Mouse (Mus musculus) brain, embryonic 18.5 days (tissue): ENCODE measurements around the gene Scai.
"Not testable (repeated sequence)": the region's sequence is repeated elsewhere in the genome, so short reads cannot be mapped to it uniquely, and the experiment has no call there.

Source experiments
- DNase-seq: peaks from one replicate; pipeline ENCODE4 v3.0.0-alpha.2; 2012; ENCODE audit warnings: low read depth, low spot score

Scai gene

GRCm38 (mm10) chr2:39140586-39141455 lies 49.7 kb downstream of the Scai start:
- DNase-seq = no peak

- peak; percentile 54 for DNase-seq
Measured at GRCm38 (mm10) chr2:39129526-39130326, 60.8 kb downstream of the Scai start.

DNA sequence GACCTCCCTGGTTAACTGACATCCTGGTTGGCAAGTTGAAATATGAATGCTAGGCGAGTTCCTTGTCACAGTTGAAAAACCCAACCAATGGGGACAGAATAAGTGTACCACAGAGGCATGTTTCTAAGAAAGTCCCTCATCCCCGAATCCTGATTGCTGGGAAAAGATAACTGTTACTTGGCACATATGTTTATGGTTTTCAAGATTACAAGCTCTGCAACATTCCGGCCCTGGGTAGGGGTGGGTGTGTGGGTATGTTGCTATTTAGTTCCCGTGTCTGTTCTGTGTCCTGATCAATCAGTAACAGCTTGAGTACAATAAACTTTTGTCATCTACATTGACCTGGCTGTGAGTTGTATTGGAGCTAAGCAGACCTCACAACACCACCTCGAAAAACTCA lies 66.4 kb downstream of the Scai start:
- no peak for DNase-seq

DNA sequence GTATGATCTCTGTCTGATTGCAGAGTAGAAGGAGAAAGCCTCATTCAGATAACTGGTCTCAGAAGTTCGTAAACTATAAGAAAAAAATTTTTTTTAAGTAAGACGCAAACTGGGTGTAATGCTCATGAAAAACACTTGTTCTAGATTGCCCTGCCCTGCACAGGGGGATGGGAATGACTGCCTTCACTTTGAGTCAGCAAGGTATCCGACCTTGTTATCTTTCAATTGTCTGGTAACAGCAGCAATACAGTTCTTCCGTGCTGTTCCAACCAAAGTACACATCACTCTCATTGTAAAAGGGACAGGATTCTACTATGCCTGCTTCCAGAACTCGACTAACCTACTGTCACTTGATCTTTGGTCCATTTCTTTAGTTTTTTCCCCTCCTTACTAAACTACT lies 69.4 kb downstream of the Scai start:
- DNase-seq = no peak

DNA sequence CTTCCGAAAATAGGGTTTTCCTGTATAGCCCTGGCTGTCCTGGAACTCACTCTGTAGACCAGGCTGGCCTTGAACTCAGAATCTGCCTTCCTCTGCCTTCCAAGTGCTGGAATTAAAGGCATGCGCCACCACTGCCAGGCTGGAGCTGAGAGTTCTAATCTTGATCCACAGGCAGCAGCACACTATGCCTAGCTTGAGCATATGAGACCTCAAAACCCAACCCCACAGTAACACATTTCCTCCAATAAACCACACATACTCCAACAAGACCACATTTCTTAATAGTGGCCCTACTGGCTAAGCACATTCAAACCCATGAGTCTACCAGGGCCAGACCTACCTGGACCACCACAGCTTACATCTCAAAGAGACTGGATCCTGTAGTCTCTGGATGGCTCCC lies 74.0 kb downstream of the Scai start:
- no peak for DNase-seq

- DNase-seq = no peak
Measured at GRCm38 (mm10) chr2:39114093-39114492, 76.4 kb downstream of the Scai start.

- DNase-seq = no peak
Measured at GRCm38 (mm10) chr2:39110514-39110913, 80.0 kb downstream of the Scai start.

DNA sequence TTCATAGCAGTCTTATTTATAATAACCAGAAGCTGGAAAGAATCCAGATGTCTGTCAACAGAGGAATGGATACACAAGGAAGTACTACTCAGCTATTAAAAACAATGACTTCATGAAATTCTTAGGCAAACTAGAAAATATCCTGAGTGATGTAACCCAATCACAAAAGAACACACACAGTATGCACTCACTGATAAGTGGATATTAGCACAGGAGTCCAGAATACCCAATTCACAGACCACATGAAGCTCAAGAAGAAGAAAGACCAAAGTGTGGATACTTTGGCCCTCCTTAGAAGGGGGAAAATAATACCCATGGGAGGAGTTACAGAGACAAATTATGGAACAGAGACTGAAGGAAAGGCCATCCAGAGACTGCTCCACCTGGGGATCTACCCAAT lies 80.8 kb downstream of the Scai start:
- DNase-seq = not testable (repeated sequence)

DNA sequence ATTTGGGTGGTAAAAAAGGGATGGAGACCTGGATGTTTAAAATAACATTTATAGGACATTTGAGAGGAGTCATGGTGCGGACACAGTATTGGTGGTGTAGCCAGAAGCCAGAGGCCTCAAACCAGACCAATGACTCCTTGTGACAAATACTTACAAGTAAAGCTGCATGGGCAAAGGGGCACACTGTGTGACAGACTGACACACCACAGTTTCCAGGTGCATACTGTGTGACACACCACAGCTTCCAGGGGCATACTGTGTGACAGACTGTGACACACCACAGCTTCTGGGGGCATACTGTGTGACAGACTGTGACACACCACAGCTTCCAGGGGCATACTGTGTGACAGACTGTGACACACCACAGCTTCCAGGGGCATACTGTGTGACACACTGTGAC lies 90.6 kb downstream of the Scai start:
- DNase-seq = not testable (repeated sequence)

DNA sequence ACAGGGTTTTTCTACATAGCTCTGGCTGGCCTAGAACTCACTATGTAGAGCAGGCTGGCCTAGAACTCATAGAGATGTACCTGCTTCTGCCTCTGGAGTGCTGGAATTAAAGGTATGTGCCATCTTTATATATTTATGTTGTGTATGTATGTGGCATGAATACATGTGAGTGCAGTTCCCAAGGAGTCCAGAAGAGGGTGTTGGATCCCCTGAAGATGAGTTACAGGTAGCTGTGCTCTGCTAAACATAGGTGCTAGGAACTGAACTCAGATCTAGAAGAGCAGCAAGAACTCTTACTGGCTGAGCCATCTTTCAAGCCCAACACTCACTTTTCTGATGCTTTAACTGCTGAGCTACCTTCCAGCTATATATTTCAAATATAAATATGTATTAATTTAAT lies 92.5 kb downstream of the Scai start:
- DNase-seq = no peak

- DNase-seq = no peak
Measured at GRCm38 (mm10) chr2:39091966-39092365, 98.6 kb downstream of the Scai start.

DNA sequence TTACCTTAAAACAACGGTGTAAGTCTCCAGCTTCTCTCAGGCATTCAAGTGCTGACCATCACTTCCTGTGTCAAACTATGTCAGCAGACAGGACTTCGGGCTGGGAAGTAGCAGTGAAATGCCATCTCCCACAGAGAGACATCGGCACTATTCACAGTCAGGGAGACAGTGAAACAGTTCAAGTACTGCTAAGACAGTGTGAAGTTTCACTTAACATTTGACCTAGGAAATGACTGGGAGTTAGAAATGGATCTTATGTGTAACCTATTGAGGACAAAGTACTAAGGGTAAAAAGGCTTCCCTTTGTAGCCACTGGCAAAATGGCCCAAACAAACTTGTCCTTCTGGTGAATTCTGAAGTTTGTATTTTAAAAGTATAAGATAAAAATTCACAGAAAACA lies 107.8 kb downstream of the Scai start:
- DNase-seq = no peak

DNA sequence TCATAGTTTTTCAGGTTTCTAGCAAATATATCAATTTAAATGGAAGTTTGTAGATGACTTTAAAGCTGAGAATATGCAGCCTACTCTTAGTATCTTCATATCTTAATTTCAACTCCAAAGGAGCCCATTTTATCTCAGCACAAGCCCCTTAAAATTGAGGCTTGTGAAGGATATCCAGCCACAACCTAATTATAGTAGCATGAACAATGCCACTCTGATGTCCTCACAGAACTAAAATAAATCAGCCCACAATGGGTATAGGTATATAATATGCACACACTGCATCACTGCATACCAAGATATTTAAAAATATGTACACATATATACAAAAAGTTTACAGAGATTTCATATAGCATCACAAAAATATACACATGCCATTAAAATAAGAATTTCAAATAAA lies 119.9 kb downstream of the Scai start:
- no peak for DNase-seq

- no peak for DNase-seq
Measured at GRCm38 (mm10) chr2:39069096-39069495, 121.4 kb downstream of the Scai start.

- DNase-seq = peak; percentile 77
Measured at GRCm38 (mm10) chr2:39065400-39065987, 125.0 kb downstream of the Scai start, which contains the start of gene Golga1. Gene Golga1 (minus strand): TSS chr2:39065541.

- DNase-seq = no peak
Measured at GRCm38 (mm10) chr2:39064687-39065399, 125.7 kb downstream of the Scai start.

GRCm38 (mm10) chr2:39048515-39048914 lies 142.0 kb downstream of the Scai start:
- no peak for DNase-seq

DNA sequence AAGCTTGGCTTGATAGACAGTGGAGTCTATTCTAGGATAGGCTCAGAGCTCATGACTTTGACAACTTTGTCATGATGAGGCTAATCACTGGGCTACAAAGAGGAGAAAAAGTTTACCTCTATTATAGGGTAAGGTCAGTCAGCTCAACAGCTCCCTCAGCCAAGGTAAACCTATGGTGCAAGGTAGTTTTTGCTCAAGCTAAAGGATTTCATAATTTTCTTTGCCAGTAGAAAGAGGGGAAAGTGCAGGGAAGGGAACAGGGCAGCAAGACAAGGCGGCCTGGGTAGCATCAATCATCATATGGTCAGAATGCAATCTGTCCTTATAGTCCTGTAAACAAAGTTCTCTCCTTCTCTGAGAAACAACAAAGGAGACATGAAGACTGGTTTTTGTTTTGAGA lies 150.3 kb downstream of the Scai start:
- DNase-seq = no peak

GRCm38 (mm10) chr2:39031611-39032010 lies 158.9 kb downstream of the Scai start:
- no peak for DNase-seq

DNA sequence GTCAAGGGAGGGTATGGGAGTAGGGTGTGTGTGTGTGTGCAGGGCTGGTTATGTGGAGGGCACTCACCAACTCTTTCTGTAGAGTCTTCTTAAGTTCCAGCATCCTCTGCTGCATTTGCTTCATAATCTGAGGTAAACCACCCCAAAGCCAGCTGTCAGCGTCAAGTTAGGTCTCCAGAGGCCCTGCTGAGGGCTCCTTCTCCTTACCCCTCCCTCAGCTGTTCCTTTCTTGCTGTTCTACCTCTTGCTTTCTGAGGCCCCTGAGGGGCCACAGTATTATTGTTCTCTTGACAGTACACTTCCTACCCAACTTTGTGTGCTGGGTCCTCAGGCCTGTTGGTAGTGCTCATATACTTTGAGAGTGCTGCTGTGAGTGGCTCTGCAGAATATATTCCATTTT lies 170.5 kb downstream of the Scai start:
- no peak for DNase-seq

- DNase-seq = no peak
Measured at GRCm38 (mm10) chr2:39016581-39016980, 174.0 kb downstream of the Scai start.
